Mouse (Mus musculus): Measurements from ENCODE around the gene Myf6. TPM values are rescaled to one million over a fixed set of nuclear protein-coding genes. Genes with fewer than 3 reads are reported as not detected.

Myf6 gene
- polyA plus RNA-seq (2017; shearing (Covaris generic)) = not detected

GRCm38 (mm10) chr10:107494568-107494967 lies at the start of gene Myf6:
Gene Myf6, minus strand, starts transcription at chr10:107494737.

GRCm38 (mm10) chr10:107485870-107486269 lies 8.7 kb downstream of the Myf6 start, which contains the start of gene Myf5:
Gene Myf5, minus strand, starts transcription at chr10:107486134.

Other genes starting within 250 kb of the Myf6 start
- not detected for gene Lin7a, start 223.1 kb downstream of the Myf6 start, polyA plus RNA-seq (2017; shearing (Covaris generic))
- not detected for gene Myf5, start 8.6 kb downstream of the Myf6 start, polyA plus RNA-seq (2017; shearing (Covaris generic))
- gene Ptprq, start 225.3 kb upstream of the Myf6 start, polyA plus RNA-seq (2017; shearing (Covaris generic)) = not detected

Data from naive thymus-derived CD4-positive, alpha-beta T cell, adult 5 months (primary cell).